Mouse (Mus musculus): ENCODE results near the gene Vwa8.
A peak's percentile ranks its signal among the peaks of the same experiment; 100 is the strongest.

Vwa8 gene

GRCm38 (mm10) chr14:79089464-79089863 lies 240.6 kb downstream of the Vwa8 start:
- peak; percentile 89 for DNase-seq (ENCODE audit: low read depth)

GRCm38 (mm10) chr14:79097181-79097580 lies 248.3 kb downstream of the Vwa8 start:
- no peak for DNase-seq (ENCODE audit: low read depth)

- peak; percentile 79 for DNase-seq (ENCODE audit: low read depth)
Measured at GRCm38 (mm10) chr14:79106655-79107515, 258.0 kb downstream of the Vwa8 start.

- DNase-seq (ENCODE audit: low read depth): no peak
Measured at GRCm38 (mm10) chr14:79109375-79109774, 260.5 kb downstream of the Vwa8 start.

GRCm38 (mm10) chr14:79110012-79110411 lies 261.2 kb downstream of the Vwa8 start:
- DNase-seq (ENCODE audit: low read depth): no peak

- DNase-seq (ENCODE audit: low read depth): no peak
Measured at GRCm38 (mm10) chr14:79112050-79112449, 263.2 kb downstream of the Vwa8 start.

- peak; percentile 93 for DNase-seq (ENCODE audit: low read depth)
Measured at GRCm38 (mm10) chr14:79114526-79115383, 265.9 kb downstream of the Vwa8 start.

GRCm38 (mm10) chr14:79118457-79118856 lies 269.6 kb downstream of the Vwa8 start:
- DNase-seq (ENCODE audit: low read depth): no peak

- peak; percentile 39 for DNase-seq (ENCODE audit: low read depth)
Measured at GRCm38 (mm10) chr14:79119354-79119753, 270.5 kb downstream of the Vwa8 start.

- no peak for DNase-seq (ENCODE audit: low read depth)
Measured at GRCm38 (mm10) chr14:79120681-79121080, 271.8 kb downstream of the Vwa8 start.

- peak; percentile 65 for DNase-seq (ENCODE audit: low read depth)
Measured at GRCm38 (mm10) chr14:79123466-79123865, 274.6 kb downstream of the Vwa8 start.

- DNase-seq (ENCODE audit: low read depth): peak; percentile 78
Measured at GRCm38 (mm10) chr14:79124643-79125042, 275.8 kb downstream of the Vwa8 start.

- peak; percentile 54 for DNase-seq (ENCODE audit: low read depth)
Measured at GRCm38 (mm10) chr14:79126176-79126575, 277.3 kb downstream of the Vwa8 start.

- no peak for DNase-seq (ENCODE audit: low read depth)
Measured at GRCm38 (mm10) chr14:79134891-79135334, 286.1 kb downstream of the Vwa8 start.

- DNase-seq (ENCODE audit: low read depth): no peak
Measured at GRCm38 (mm10) chr14:79135441-79135840, 286.6 kb downstream of the Vwa8 start.

GRCm38 (mm10) chr14:79136585-79136984 lies 287.7 kb downstream of the Vwa8 start:
- peak; percentile 51 for DNase-seq (ENCODE audit: low read depth)

GRCm38 (mm10) chr14:79137100-79137499 lies 288.2 kb downstream of the Vwa8 start:
- DNase-seq (ENCODE audit: low read depth): no peak

- no peak for DNase-seq (ENCODE audit: low read depth)
Measured at GRCm38 (mm10) chr14:79139096-79139651, 290.3 kb downstream of the Vwa8 start.

GRCm38 (mm10) chr14:79139918-79140825 lies 291.3 kb downstream of the Vwa8 start:
- DNase-seq (ENCODE audit: low read depth): no peak

GRCm38 (mm10) chr14:79140826-79141219 lies 292.0 kb downstream of the Vwa8 start:
- DNase-seq (ENCODE audit: low read depth): no peak

- no peak for DNase-seq (ENCODE audit: low read depth)
Measured at GRCm38 (mm10) chr14:79142342-79142741, 293.5 kb downstream of the Vwa8 start.
